Mouse (Mus musculus): Measurements from ENCODE around the gene Traf2.

The Traf2 gene

GRCm38 (mm10) chr2:25500071-25500575 lies 46.6 kb downstream of the Traf2 start:
- DNase-seq (ENCODE audit: inconsistent age in 2 of 2, low spot score in 1 of 2): peak; percentile 35 to 53

GRCm38 (mm10) chr2:25498622-25499478 lies 47.9 kb downstream of the Traf2 start:
- DNase-seq (ENCODE audit: inconsistent age in 2 of 2, low spot score in 1 of 2): peak in 1 of 2 experiments; percentile 55

GRCm38 (mm10) chr2:25497846-25498575 lies 48.7 kb downstream of the Traf2 start:
- no peak for DNase-seq (ENCODE audit: inconsistent age in 2 of 2, low spot score in 1 of 2)

GRCm38 (mm10) chr2:25496462-25496861 lies 50.3 kb downstream of the Traf2 start:
- peak in 1 of 2 experiments; percentile 72 for DNase-seq (ENCODE audit: inconsistent age in 2 of 2, low spot score in 1 of 2)

GRCm38 (mm10) chr2:25493476-25493961 lies 53.2 kb downstream of the Traf2 start, which contains the start of gene Lcn12:
Gene Lcn12, minus strand, starts transcription at chr2:25493911.
- peak in 1 of 2 experiments; percentile 17 for DNase-seq (ENCODE audit: inconsistent age in 2 of 2, low spot score in 1 of 2)

- DNase-seq (ENCODE audit: inconsistent age in 2 of 2, low spot score in 1 of 2): peak; percentile 30 to 63
Measured at GRCm38 (mm10) chr2:25492988-25493387, 53.8 kb downstream of the Traf2 start.

- DNase-seq (ENCODE audit: inconsistent age in 2 of 2, low spot score in 1 of 2): peak; percentile 77 to 83
Measured at GRCm38 (mm10) chr2:25488671-25489068, 58.1 kb downstream of the Traf2 start.

GRCm38 (mm10) chr2:25487965-25488670 lies 58.6 kb downstream of the Traf2 start:
- DNase-seq (ENCODE audit: inconsistent age in 2 of 2, low spot score in 1 of 2): no peak

GRCm38 (mm10) chr2:25484901-25485647 lies 61.7 kb downstream of the Traf2 start:
- no peak for DNase-seq (ENCODE audit: inconsistent age in 2 of 2, low spot score in 1 of 2)

GRCm38 (mm10) chr2:25482969-25483368 lies 63.8 kb downstream of the Traf2 start:
- DNase-seq (ENCODE audit: inconsistent age in 2 of 2, low spot score in 1 of 2): peak in 1 of 2 experiments; percentile 80

- no peak for DNase-seq (ENCODE audit: inconsistent age in 2 of 2, low spot score in 1 of 2)
Measured at GRCm38 (mm10) chr2:25480541-25480940, 66.2 kb downstream of the Traf2 start.

GRCm38 (mm10) chr2:25479551-25480311 lies 67.0 kb downstream of the Traf2 start:
- peak; percentile 75 to 89 for DNase-seq (ENCODE audit: inconsistent age in 2 of 2, low spot score in 1 of 2)

GRCm38 (mm10) chr2:25477967-25478675 lies 68.6 kb downstream of the Traf2 start:
- peak; percentile 87 to 89 for DNase-seq (ENCODE audit: inconsistent age in 2 of 2, low spot score in 1 of 2)

- no peak for DNase-seq (ENCODE audit: inconsistent age in 2 of 2, low spot score in 1 of 2)
Measured at GRCm38 (mm10) chr2:25477541-25477940, 69.2 kb downstream of the Traf2 start.

GRCm38 (mm10) chr2:25472550-25472949 lies 74.2 kb downstream of the Traf2 start:
- peak in 1 of 2 experiments; percentile 34 for DNase-seq (ENCODE audit: inconsistent age in 2 of 2, low spot score in 1 of 2)

- no peak for DNase-seq (ENCODE audit: inconsistent age in 2 of 2, low spot score in 1 of 2)
Measured at GRCm38 (mm10) chr2:25469969-25470368, 76.8 kb downstream of the Traf2 start, which contains the start of gene Ptgds. Gene Ptgds, minus strand, starts transcription at chr2:25470046.

- peak; percentile 37 to 52 for DNase-seq (ENCODE audit: inconsistent age in 2 of 2, low spot score in 1 of 2)
Measured at GRCm38 (mm10) chr2:25468962-25469915, 77.5 kb downstream of the Traf2 start.

Data from adrenal gland, adult (tissue).